Mouse (Mus musculus) bone marrow, adult 2 months (tissue): ENCODE results near the gene Rnf169.
A peak's percentile ranks its signal among the peaks of the same experiment; 100 is the strongest.

Experiments used
- CTCF ChIP-seq: fragments of 200-500 bp; IDR thresholded peaks from 2 replicates; pipeline ENCODE4 v1.5.1; 2011; ENCODE audit warnings: low read length, control low read depth; ENCODE audit not compliant: control insufficient read depth, insufficient read depth
- POLR2A ChIP-seq: fragments of 200-500 bp; IDR thresholded peaks from 2 replicates; pipeline ENCODE4 v1.6.1; 2011; ENCODE audit warnings: low read depth, mild to moderate bottlenecking, control low read depth, low read length, borderline replicate concordance; ENCODE audit not compliant: control insufficient read depth

GRCm38 (mm10) chr7:99988725-99989124, 8.5 kb upstream of the Rnf169 start:
- TF ChIP-seq CTCF (peak; percentile 80), POLR2A (no peak)
